Mouse (Mus musculus): ENCODE results near the gene N4bp2l2.
"Not testable (repeated sequence)": the region's sequence is repeated elsewhere in the genome, so short reads cannot be mapped to it uniquely, and the experiment has no call there.

The N4bp2l2 gene

GRCm38 (mm10) chr5:150643390-150643789 lies 22.6 kb downstream of the N4bp2l2 start:
- not testable (repeated sequence) for DNase-seq (ENCODE audit: low spot score)

- no peak for DNase-seq (ENCODE audit: low spot score)
Measured at GRCm38 (mm10) chr5:150641440-150641839, 24.5 kb downstream of the N4bp2l2 start.

DNA sequence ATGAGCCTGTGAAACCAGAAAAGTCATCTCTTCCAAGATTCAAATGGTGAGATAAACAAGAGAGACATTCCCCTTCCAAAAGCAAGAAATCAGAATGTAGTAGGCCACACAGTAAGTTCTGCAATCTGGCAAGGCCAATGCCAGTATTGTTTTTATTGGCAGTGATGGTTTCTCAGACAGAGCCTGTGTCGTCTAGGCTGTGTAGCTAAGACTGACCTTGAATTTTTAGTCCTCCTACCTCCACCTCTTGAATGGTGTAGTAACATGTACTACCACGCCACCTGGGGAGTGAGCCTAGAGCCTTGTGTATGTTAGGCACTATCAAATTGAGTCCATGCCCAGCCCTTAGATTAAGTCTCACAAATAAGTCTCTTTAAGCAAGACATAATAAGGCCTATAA lies 36.3 kb downstream of the N4bp2l2 start:
- no peak for DNase-seq (ENCODE audit: low spot score)

DNA sequence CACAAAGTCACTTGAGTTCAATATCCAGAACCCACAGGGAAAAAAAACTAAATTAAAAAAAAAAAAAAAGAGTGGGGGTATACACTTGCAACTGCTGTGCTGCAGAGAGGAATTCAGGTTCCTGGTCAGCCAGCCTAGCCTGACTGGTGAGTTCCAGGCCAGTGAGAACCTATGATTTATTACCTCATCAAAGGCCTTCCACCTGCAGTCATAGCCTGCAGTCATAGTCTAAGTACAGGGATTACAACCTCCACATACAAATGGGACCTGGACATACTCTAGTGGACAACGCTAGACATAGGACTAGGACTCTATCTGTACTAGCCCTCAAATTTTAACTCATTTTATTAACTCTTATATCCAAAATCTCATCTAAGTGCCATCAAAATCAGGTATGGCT lies 36.7 kb downstream of the N4bp2l2 start:
- DNase-seq (ENCODE audit: low spot score), result peak; percentile 38

DNA sequence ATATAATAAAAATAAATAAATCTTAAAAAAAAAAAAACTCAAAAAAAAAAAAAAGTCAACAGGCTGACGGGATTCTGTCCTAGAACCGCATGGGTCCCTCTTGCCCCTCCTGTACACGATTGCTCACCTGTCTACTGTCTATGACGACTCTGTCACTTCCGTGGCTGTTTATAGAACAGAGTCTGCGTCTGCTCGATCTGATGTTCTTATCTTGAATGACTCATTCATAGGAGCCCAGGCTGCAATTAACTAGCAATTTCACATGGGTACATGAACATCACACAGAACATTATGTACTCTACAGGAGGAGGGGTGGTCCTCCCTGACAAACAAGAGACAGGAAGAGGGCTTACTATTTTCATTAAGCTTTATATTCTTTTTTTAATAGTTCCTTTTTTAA lies 40.5 kb downstream of the N4bp2l2 start:
- DNase-seq (ENCODE audit: low spot score), result peak; percentile 24

- no peak for DNase-seq (ENCODE audit: low spot score)
Measured at GRCm38 (mm10) chr5:150622792-150623191, 43.2 kb downstream of the N4bp2l2 start.

GRCm38 (mm10) chr5:150621592-150621991 lies 44.4 kb downstream of the N4bp2l2 start:
- DNase-seq (ENCODE audit: low spot score), result no peak

DNA sequence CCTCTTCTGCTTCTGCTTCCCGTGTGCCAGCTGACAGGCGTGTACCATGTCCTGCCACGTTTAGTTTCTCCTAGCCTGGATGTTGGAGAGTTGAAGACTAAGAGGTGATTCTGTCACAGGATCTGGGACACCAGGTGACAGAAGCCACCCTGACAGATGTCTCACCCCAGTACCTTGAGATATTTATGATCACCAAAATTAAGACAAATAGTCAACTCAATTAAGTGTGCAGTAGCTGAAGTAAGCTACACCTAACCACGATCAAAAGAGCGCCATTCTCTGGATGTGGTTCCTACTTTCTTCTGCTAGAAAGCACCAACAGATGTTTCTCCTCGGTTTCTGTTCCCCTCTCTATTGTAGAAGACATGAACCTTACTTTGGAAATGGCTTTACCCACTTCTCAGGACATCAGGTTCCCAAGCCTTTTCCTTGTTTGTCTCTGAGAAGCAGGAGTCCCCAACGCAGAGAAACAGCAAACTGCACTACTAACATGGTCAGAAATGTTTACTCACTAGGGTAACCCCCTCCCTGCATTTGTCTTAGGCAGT lies 45.3 kb downstream of the N4bp2l2 start:
- DNase-seq (ENCODE audit: low spot score), result no peak

- no peak for DNase-seq (ENCODE audit: low spot score)
Measured at GRCm38 (mm10) chr5:150618599-150619355, 47.2 kb downstream of the N4bp2l2 start.

- DNase-seq (ENCODE audit: low spot score), result no peak
Measured at GRCm38 (mm10) chr5:150616731-150617130, 49.3 kb downstream of the N4bp2l2 start.

- no peak for DNase-seq (ENCODE audit: low spot score)
Measured at GRCm38 (mm10) chr5:150616216-150616615, 49.8 kb downstream of the N4bp2l2 start.

DNA sequence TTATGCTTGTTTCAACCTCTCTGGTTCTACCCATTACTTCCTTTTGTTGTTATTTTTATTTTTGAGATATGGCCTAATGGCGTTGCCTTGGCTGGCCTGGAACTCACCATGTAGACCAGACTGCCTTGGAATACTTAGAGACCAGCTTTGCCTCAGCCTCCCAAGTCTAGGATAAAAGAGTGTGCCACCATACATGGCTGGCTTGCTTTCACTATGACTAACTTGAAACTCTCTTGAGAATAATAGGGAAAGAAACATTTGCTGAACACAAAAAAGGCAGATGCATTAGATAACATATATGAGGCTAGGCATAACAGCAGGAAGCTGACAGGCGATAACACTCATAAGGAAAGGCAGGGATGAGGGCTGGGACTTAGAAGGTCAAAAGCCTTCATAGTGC lies 51.9 kb downstream of the N4bp2l2 start:
- DNase-seq (ENCODE audit: low spot score), result no peak

GRCm38 (mm10) chr5:150611697-150612096 lies 54.3 kb downstream of the N4bp2l2 start:
- DNase-seq (ENCODE audit: low spot score), result peak; percentile 34

- no peak for DNase-seq (ENCODE audit: low spot score)
Measured at GRCm38 (mm10) chr5:150611136-150611535, 54.8 kb downstream of the N4bp2l2 start.

GRCm38 (mm10) chr5:150607631-150608030 lies 58.4 kb downstream of the N4bp2l2 start:
- no peak for DNase-seq (ENCODE audit: low spot score)

GRCm38 (mm10) chr5:150606131-150606530 lies 59.9 kb downstream of the N4bp2l2 start:
- no peak for DNase-seq (ENCODE audit: low spot score)

DNA sequence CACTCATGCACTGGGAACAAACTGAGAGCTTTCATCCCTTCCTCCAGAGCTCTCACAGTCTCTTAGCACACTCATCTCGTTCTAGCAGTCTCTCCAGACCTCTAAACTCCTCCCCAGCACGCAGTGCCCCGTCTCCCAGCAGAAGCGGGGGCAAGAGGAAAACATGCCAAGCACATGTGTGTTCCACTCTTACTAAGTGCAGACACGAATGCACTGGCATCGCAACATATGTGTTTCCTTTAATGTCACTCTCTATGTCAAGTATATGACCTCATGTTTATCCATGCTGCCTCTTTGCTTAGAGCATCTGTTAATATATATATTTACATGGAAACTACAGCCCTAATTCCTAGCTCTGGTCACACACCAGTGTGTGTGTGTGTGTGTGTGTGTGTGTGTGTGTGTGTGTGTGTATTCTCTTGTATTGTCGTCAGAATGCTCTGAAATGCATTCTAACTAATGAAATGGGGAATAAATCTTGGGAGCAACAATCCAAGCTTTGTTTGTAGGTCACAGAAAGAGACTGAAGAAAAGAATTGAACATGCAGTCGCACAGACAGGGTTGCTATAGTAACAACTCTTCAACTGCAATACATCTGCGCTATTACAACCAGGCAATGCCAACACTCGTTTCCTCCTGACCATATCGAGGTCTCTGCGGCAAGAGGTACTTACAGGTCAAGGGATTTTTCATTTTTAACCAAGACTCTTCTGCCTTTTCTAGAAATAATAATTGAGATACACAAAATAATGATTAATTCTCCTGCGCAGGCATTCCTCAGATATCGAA lies 64.3 kb downstream of the N4bp2l2 start:
- no peak for DNase-seq (ENCODE audit: low spot score)

GRCm38 (mm10) chr5:150600554-150601440 lies 65.2 kb downstream of the N4bp2l2 start:
- DNase-seq (ENCODE audit: low spot score), result no peak

DNA sequence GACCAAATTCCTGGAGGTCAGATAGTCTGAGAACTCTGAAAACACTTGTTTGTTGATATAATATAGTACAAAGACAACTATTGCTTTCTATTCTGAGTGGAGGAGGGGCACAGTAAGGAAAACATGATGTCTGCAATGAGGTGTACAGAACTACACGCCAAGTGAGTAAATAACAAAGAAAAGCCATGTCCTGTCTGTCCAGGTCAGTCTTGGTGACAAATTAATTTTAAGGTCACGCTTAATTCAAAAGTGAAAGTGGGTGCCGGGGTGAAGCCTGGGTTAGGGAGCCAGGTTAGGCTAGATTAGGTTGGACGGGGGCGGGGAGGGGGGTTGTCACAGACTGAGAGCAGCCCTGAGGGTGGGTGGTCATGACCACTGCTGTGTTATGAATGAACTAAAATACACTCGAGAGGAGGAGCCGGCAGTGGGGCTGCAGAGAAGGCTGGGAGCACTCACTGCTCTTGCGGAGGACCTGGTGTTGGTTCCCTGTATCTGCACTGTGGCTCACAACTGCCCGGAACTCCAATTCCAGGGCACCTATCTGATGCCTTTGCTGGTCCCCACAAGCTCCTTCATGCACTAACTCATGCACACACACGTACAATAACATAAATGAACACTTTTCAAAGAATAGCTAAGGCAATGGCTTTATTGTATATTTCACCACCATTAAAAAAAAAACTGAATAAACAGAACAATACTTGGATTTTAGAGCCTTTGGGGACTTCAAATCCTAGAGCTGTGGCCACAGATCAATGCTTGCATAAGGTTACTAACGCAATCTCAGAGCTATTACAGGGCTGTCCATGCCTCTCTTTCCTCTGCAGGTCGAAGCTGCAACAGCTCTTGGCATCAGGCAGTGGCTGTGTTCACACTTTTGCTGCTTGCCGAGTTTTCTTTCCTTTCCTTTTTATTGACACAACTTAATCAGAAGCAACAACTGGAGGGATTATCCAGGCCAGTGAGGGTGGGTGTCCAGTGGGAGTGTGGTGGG lies 66.4 kb downstream of the N4bp2l2 start:
- no peak for DNase-seq (ENCODE audit: low spot score)

DNA sequence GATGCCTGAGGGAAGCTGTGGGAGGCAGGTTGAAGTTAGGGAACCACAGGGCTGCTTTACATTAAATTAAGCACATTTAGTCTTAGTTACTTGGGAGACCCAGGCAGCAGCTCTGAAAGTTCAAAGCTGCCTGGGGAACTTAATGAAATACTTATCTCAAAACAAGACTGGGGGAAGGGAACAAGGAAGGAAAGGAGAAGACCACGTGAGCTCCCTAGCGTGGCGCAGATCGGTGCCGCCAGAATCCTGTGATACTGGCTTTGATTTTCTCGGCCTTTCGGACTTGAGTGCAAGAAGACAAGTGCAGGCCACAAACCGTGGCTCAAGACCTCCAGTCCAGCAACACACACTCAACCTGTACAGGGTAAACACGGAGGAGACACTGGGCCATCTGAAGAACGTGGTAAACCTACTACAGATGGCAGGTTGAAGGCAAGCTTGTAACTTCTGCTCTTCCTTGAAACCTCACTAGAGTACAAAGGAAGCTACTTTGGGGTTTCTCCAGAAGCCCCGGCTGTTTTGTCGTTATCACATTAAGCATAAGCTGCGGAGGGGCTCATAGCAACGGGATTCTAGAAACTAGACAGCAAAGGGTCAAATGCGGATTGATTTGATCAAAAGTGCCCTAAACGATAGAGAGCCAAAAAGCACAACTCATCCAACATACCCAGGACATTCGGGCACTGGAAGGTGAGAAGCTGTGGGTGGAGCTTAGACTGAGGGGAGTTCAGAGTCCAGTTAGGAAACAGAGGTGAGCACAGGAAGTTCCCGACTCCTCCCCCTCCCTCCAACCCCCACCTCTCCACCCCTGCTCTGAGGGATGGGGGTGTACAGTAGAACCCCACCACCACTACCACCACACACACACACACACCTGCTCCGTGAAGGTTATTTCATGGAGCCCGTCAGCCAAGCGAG lies 67.5 kb downstream of the N4bp2l2 start:
- DNase-seq (ENCODE audit: low spot score), result no peak

All from urinary bladder, postnatal 14 days (tissue).